ENCODE assay signal across 29 mouse cellular contexts in genomic region chr12:108879138-108879537, GRCm38 (mm10).
"Had no signal": no experiment of that assay in that cellular context is flagged by ENCODE, and none has a peak within 500 bp of the region (broad histone marks: within the 10 kb centered on the region; RNA-seq: fewer than 3 reads in every experiment).

No protein-coding gene starts in this region.

- H3K9me3 ChIP-seq: embryonic facial prominence, embryonic 10.5 days; embryonic facial prominence, embryonic 12.5 days; embryonic facial prominence, embryonic 13.5 days; embryonic facial prominence, embryonic 15.5 days; forebrain, embryonic 10.5 days; forebrain, embryonic 12.5 days; forebrain, embryonic 13.5 days; forebrain, embryonic 15.5 days had no signal

- H3K4me1 ChIP-seq: embryonic facial prominence, embryonic 10.5 days; embryonic facial prominence, embryonic 12.5 days; embryonic facial prominence, embryonic 13.5 days; embryonic facial prominence, embryonic 15.5 days; forebrain, embryonic 10.5 days; forebrain, embryonic 12.5 days; forebrain, embryonic 13.5 days; forebrain, embryonic 15.5 days had no signal

- H3K4me2 ChIP-seq: embryonic facial prominence, embryonic 12.5 days; embryonic facial prominence, embryonic 13.5 days; embryonic facial prominence, embryonic 15.5 days; forebrain, embryonic 12.5 days; forebrain, embryonic 13.5 days; forebrain, embryonic 15.5 days had no signal

- H3K27me3 ChIP-seq: embryonic facial prominence, embryonic 12.5 days; embryonic facial prominence, embryonic 13.5 days; embryonic facial prominence, embryonic 15.5 days; forebrain, embryonic 12.5 days; forebrain, embryonic 13.5 days; forebrain, embryonic 15.5 days had no signal

- H3K9ac ChIP-seq: embryonic facial prominence, embryonic 12.5 days; embryonic facial prominence, embryonic 13.5 days; embryonic facial prominence, embryonic 15.5 days; forebrain, embryonic 12.5 days; forebrain, embryonic 13.5 days; forebrain, embryonic 15.5 days; forebrain, postnatal 0 days had no signal

- DNase-seq: cerebellum, adult 2 months; cerebellum, adult 8-10 months; cerebellum, adult 9-10 months; cerebellum, adult 9-11 months; cerebellum, postnatal 10 days; cerebellum, postnatal 14 days; cerebellum, postnatal 25 days; cerebellum, postnatal 36 days; embryo, embryonic 11 days; forebrain, postnatal 0 days; gastrocnemius, adult 2 months; gastrocnemius, postnatal 10 days; gastrocnemius, postnatal 14 days; gastrocnemius, postnatal 25 days; gastrocnemius, postnatal 36 days; heart, adult 11 months; heart, adult 18-20 months; heart, adult 2 months had no signal

- H3K4me3 ChIP-seq: embryonic facial prominence, embryonic 10.5 days; embryonic facial prominence, embryonic 12.5 days; embryonic facial prominence, embryonic 13.5 days; embryonic facial prominence, embryonic 15.5 days; erythroblast, embryonic 14.5 days; forebrain, embryonic 10.5 days; forebrain, embryonic 12.5 days; forebrain, embryonic 13.5 days; forebrain, embryonic 15.5 days; gastrocnemius, adult 2 months; heart, adult 2 months had no signal

- ATAC-seq: forebrain, embryonic 13.5 days; forebrain, embryonic 14.5 days; forebrain, embryonic 15.5 days; forebrain, embryonic 16.5 days; forebrain, postnatal 0 days had no signal

- H3K27ac ChIP-seq: embryonic facial prominence, embryonic 10.5 days; embryonic facial prominence, embryonic 12.5 days; embryonic facial prominence, embryonic 13.5 days; embryonic facial prominence, embryonic 15.5 days; forebrain, embryonic 10.5 days; forebrain, embryonic 12.5 days; forebrain, embryonic 13.5 days; forebrain, embryonic 15.5 days; gastrocnemius, adult 2 months; heart, adult 2 months had no signal
